Mouse (Mus musculus): ENCODE measurements around the gene Olfr92.

DNA sequence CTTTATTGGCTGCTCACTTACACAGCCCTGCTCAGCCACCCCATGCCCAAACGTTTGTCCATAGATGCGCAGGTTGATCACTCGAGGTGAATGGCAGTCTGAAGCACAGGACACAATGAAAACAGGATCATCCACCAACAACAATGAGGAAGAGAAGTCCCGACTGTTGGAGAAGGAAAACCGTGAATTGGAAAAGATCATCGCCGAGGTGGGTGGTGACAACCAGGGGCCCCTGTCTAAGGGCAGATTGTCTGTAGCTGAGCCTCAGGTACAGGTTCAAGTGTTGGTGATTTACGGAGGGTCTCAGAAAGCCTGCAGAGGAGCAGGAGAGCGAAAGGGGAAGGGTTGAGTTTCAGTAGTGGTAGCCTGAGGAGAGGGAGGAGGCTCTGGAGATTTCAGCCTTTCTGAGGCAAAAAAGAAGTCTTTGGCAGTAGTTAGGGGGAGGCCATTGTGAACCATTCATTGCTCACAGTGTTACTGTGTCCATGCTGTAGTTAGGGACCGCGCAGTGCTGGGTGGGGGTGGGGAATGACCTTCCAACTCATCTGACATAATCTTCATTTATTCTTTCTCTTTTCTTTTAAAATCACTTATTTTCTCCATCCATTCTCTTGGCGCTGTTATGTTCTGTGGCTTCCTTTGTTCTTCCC, 47.7 kb downstream of the Olfr92 start:
- TF ChIP-seq CTCF (IDR thresholded peaks at IDR 0.05; ENCODE audit: insufficient read depth, low read depth, low read length) (no peak), POLR2A (IDR thresholded peaks at IDR 0.05; ENCODE audit: insufficient read depth, low read depth, low read length) (no peak)
